Mouse (Mus musculus) megakaryocyte, adult 5-6 weeks (primary cell): ENCODE results near the gene 1810009A15Rik. TPM values are rescaled to one million over a fixed set of nuclear protein-coding genes. Genes with fewer than 3 reads are reported as not detected.

Source experiments
- ATAC-seq: 2 replicates; pipeline ENCODE4 v1.8.0; 2016; ENCODE audit warnings: mild to moderate bottlenecking, inconsistent platforms; ENCODE audit not compliant: poor library complexity, severe bottlenecking
- total RNA-seq, 2 experiments: library from RNA; stranded (forward) in 1 of 2; stranded (reverse) in 1 of 2; fragments of 153-499, 151-499 nt in 1 of 2; fragments of 221-1000, 200-1000 nt in 1 of 2; gene quantifications; 2 replicates each; pipeline versions ENCODE4 v1.2.3 to v1.2.4; 2015 to 2017

1810009A15Rik gene
- total RNA-seq, 2 experiments from 2014 or later: 64.0 to 66.3 TPM

GRCm38 (mm10) chr19:8919000-8919399 lies 30.3 kb downstream of the 1810009A15Rik start:
- no peak for ATAC-seq

- no peak for ATAC-seq
Measured at GRCm38 (mm10) chr19:8919684-8920072, 31.0 kb downstream of the 1810009A15Rik start.

- peak; percentile 97 for ATAC-seq
Measured at GRCm38 (mm10) chr19:8920073-8920736, 31.6 kb downstream of the 1810009A15Rik start, which contains the start of gene B3gat3. TSS of gene B3gat3 (plus strand) at chr19:8920374.

GRCm38 (mm10) chr19:8920836-8921291 lies 32.2 kb downstream of the 1810009A15Rik start:
- ATAC-seq: 0 out of 2 replicates have a peak, but pooled peaks have one; percentile 2

GRCm38 (mm10) chr19:8921741-8922140 lies 33.1 kb downstream of the 1810009A15Rik start:
- no peak for ATAC-seq

GRCm38 (mm10) chr19:8926766-8927165 lies 38.1 kb downstream of the 1810009A15Rik start:
- ATAC-seq: peak; percentile 16; the same call in 1 of the 2 replicates

- ATAC-seq: no peak
Measured at GRCm38 (mm10) chr19:8927891-8928525, 39.4 kb downstream of the 1810009A15Rik start.

- no peak; the same call in 1 of the 2 replicates for ATAC-seq
Measured at GRCm38 (mm10) chr19:8928689-8929223, 40.1 kb downstream of the 1810009A15Rik start.

GRCm38 (mm10) chr19:8929224-8930088 lies 40.8 kb downstream of the 1810009A15Rik start, which contains the start of the genes Rom1 and Eml3:
TSS of gene Rom1 (minus strand) at chr19:8929356.
TSS of gene Eml3 (plus strand) at chr19:8929552.
- ATAC-seq: peak; percentile 85

- no peak for ATAC-seq
Measured at GRCm38 (mm10) chr19:8930117-8930516, 41.5 kb downstream of the 1810009A15Rik start.

GRCm38 (mm10) chr19:8930771-8931170 lies 42.1 kb downstream of the 1810009A15Rik start:
- ATAC-seq: no peak

- no peak for ATAC-seq
Measured at GRCm38 (mm10) chr19:8936736-8937135, 48.1 kb downstream of the 1810009A15Rik start.

Other genes starting within 250 kb of the 1810009A15Rik start
Only the 30 nearest of the 33 such genes appear.
- 26.3 and 32.6 TPM in 2 replicates for gene Slc3a2, start 165.5 kb upstream of the 1810009A15Rik start, total RNA-seq (2015)
- 31.6 and 34.1 TPM in 2 replicates for gene Slc3a2, start 165.5 kb upstream of the 1810009A15Rik start, total RNA-seq (2017)
- gene Wdr74, start 153.0 kb upstream of the 1810009A15Rik start, total RNA-seq (2015): 30.3 and 37.1 TPM in 2 replicates
- gene Wdr74, start 153.0 kb upstream of the 1810009A15Rik start, total RNA-seq (2017): 38.2 and 38.5 TPM in 2 replicates
- gene 1700092M07Rik, start 148.1 kb upstream of the 1810009A15Rik start, total RNA-seq (2015): 0.83 TPM in 1 of 2 replicates, not detected in the other
- 1.3 TPM in 1 of 2 replicates, not detected in the other for gene 1700092M07Rik, start 148.1 kb upstream of the 1810009A15Rik start, total RNA-seq (2017)
- gene Stx5a, start 147.4 kb upstream of the 1810009A15Rik start, total RNA-seq (2015): 40.9 and 55.3 TPM in 2 replicates
- 40.8 and 65.6 TPM in 2 replicates for gene Stx5a, start 147.4 kb upstream of the 1810009A15Rik start, total RNA-seq (2017)
- 257 and 292 TPM in 2 replicates for gene Nxf1, start 131.8 kb upstream of the 1810009A15Rik start, total RNA-seq (2015)
- 69.7 and 76.0 TPM in 2 replicates for gene Nxf1, start 131.8 kb upstream of the 1810009A15Rik start, total RNA-seq (2017)
- gene Tmem223, start 117.9 kb upstream of the 1810009A15Rik start, total RNA-seq (2015): 28.1 and 36.6 TPM in 2 replicates
- gene Tmem223, start 117.9 kb upstream of the 1810009A15Rik start, total RNA-seq (2017): 11.6 and 12.0 TPM in 2 replicates
- gene Tmem179b, start 114.4 kb upstream of the 1810009A15Rik start, total RNA-seq (2015): 172 and 177 TPM in 2 replicates
- 98.4 and 108 TPM in 2 replicates for gene Tmem179b, start 114.4 kb upstream of the 1810009A15Rik start, total RNA-seq (2017)
- gene Taf6l, start 102.4 kb upstream of the 1810009A15Rik start, total RNA-seq (2015): 5.1 and 6.2 TPM in 2 replicates
- gene Taf6l, start 102.4 kb upstream of the 1810009A15Rik start, total RNA-seq (2017): 8.9 and 9.8 TPM in 2 replicates
- gene Polr2g, start 90.3 kb upstream of the 1810009A15Rik start, total RNA-seq (2015): 124 and 125 TPM in 2 replicates
- 54.1 and 58.2 TPM in 2 replicates for gene Polr2g, start 90.3 kb upstream of the 1810009A15Rik start, total RNA-seq (2017)
- 0.62 and 2.3 TPM in 2 replicates for gene Zbtb3, start 86.3 kb upstream of the 1810009A15Rik start, total RNA-seq (2015)
- gene Zbtb3, start 86.3 kb upstream of the 1810009A15Rik start, total RNA-seq (2017): 1.8 and 2.5 TPM in 2 replicates
- gene Ttc9c, start 69.5 kb upstream of the 1810009A15Rik start, total RNA-seq (2015): 28.6 and 31.0 TPM in 2 replicates
- gene Ttc9c, start 69.5 kb upstream of the 1810009A15Rik start, total RNA-seq (2017): 53.6 and 63.7 TPM in 2 replicates
- gene Hnrnpul2, start 68.8 kb upstream of the 1810009A15Rik start, total RNA-seq (2015): 52.3 and 56.0 TPM in 2 replicates
- 72.8 and 94.4 TPM in 2 replicates for gene Hnrnpul2, start 68.8 kb upstream of the 1810009A15Rik start, total RNA-seq (2017)
- gene AC129217.1, start 59.1 kb upstream of the 1810009A15Rik start, total RNA-seq (2015): not detected in 2 replicates
- gene AC129217.1, start 59.1 kb upstream of the 1810009A15Rik start, total RNA-seq (2017): 1.8 and 5.9 TPM in 2 replicates
- 84.8 and 97.8 TPM in 2 replicates for gene Bscl2, start 51.4 kb upstream of the 1810009A15Rik start, total RNA-seq (2015)
- 48.1 and 49.6 TPM in 2 replicates for gene Bscl2, start 51.4 kb upstream of the 1810009A15Rik start, total RNA-seq (2017)
- 0.16 TPM in 1 of 2 replicates, not detected in the other for gene Gng3, start 49.7 kb upstream of the 1810009A15Rik start, total RNA-seq (2015)
- not detected in 2 replicates for gene Gng3, start 49.7 kb upstream of the 1810009A15Rik start, total RNA-seq (2017)
- gene Lrrn4cl, start 38.1 kb upstream of the 1810009A15Rik start, total RNA-seq (2015): 0.16 and 0.55 TPM in 2 replicates
- gene Lrrn4cl, start 38.1 kb upstream of the 1810009A15Rik start, total RNA-seq (2017): 0.12 TPM in 1 of 2 replicates, not detected in the other
- gene Ubxn1, start 17.4 kb upstream of the 1810009A15Rik start, total RNA-seq (2015): 63.2 and 66.8 TPM in 2 replicates
- 149 and 168 TPM in 2 replicates for gene Ubxn1, start 17.4 kb upstream of the 1810009A15Rik start, total RNA-seq (2017)
- gene Uqcc3, start 7.9 kb upstream of the 1810009A15Rik start, total RNA-seq (2015): 39.9 and 41.9 TPM in 2 replicates
- 58.1 and 75.6 TPM in 2 replicates for gene Uqcc3, start 7.9 kb upstream of the 1810009A15Rik start, total RNA-seq (2017)
- gene Lbhd1, start 5.1 kb upstream of the 1810009A15Rik start, total RNA-seq (2015): 29.0 and 50.8 TPM in 2 replicates
- gene Lbhd1, start 5.1 kb upstream of the 1810009A15Rik start, total RNA-seq (2017): 5.2 and 7.5 TPM in 2 replicates
- not detected in 2 replicates for gene Gm49403, start 4.9 kb upstream of the 1810009A15Rik start, total RNA-seq (2015)
- gene Gm49403, start 4.9 kb upstream of the 1810009A15Rik start, total RNA-seq (2017): not detected in 2 replicates
- 0.27 TPM in 1 of 2 replicates, not detected in the other for gene Gm49416, start 73 bp downstream of the 1810009A15Rik start, total RNA-seq (2015)
- gene Gm49416, start 73 bp downstream of the 1810009A15Rik start, total RNA-seq (2017): 0.85 TPM in 1 of 2 replicates, not detected in the other
- 9.1 and 9.3 TPM in 2 replicates for gene Ints5, start 4.2 kb downstream of the 1810009A15Rik start, total RNA-seq (2015)
- gene Ints5, start 4.2 kb downstream of the 1810009A15Rik start, total RNA-seq (2017): 10.2 and 11.3 TPM in 2 replicates
- 69.0 and 71.3 TPM in 2 replicates for gene Ganab, start 9.2 kb downstream of the 1810009A15Rik start, total RNA-seq (2015)
- gene Ganab, start 9.2 kb downstream of the 1810009A15Rik start, total RNA-seq (2017): 51.7 and 58.4 TPM in 2 replicates
- gene B3gat3, start 31.5 kb downstream of the 1810009A15Rik start, total RNA-seq (2015): 19.5 and 23.3 TPM in 2 replicates
- gene B3gat3, start 31.5 kb downstream of the 1810009A15Rik start, total RNA-seq (2017): 28.9 and 29.8 TPM in 2 replicates
- gene Rom1, start 40.5 kb downstream of the 1810009A15Rik start, total RNA-seq (2015): 1.4 and 1.8 TPM in 2 replicates
- 0.81 and 3.2 TPM in 2 replicates for gene Rom1, start 40.5 kb downstream of the 1810009A15Rik start, total RNA-seq (2017)
- gene Eml3, start 40.7 kb downstream of the 1810009A15Rik start, total RNA-seq (2015): 17.1 and 18.0 TPM in 2 replicates
- gene Eml3, start 40.7 kb downstream of the 1810009A15Rik start, total RNA-seq (2017): 29.3 and 32.0 TPM in 2 replicates
- 47.3 and 53.3 TPM in 2 replicates for gene Mta2, start 53.0 kb downstream of the 1810009A15Rik start, total RNA-seq (2015)
- 98.8 and 106 TPM in 2 replicates for gene Mta2, start 53.0 kb downstream of the 1810009A15Rik start, total RNA-seq (2017)
- 1.7 and 2.9 TPM in 2 replicates for gene Tut1, start 65.0 kb downstream of the 1810009A15Rik start, total RNA-seq (2015)
- gene Tut1, start 65.0 kb downstream of the 1810009A15Rik start, total RNA-seq (2017): 8.8 and 9.9 TPM in 2 replicates
- 319 and 343 TPM in 2 replicates for gene Eef1g, start 78.2 kb downstream of the 1810009A15Rik start, total RNA-seq (2015)
- 206 and 209 TPM in 2 replicates for gene Eef1g, start 78.2 kb downstream of the 1810009A15Rik start, total RNA-seq (2017)
- 372 and 397 TPM in 2 replicates for gene Ahnak, start 100.4 kb downstream of the 1810009A15Rik start, total RNA-seq (2015)
- gene Ahnak, start 100.4 kb downstream of the 1810009A15Rik start, total RNA-seq (2017): 659 and 727 TPM in 2 replicates